Mouse (Mus musculus): ENCODE results near the gene Psmc4. TPM values are rescaled to one million over a fixed set of nuclear protein-coding genes. Genes with fewer than 3 reads are reported as not detected.

The Psmc4 gene
- polyA plus RNA-seq, 1 experiment from 2014 or later = 422 TPM

GRCm38 (mm10) chr7:28068661-28069060, 18.8 kb upstream of the Psmc4 start:
- Histone ChIP-seq H3K27me3 (ENCODE audit: control insufficient read depth, insufficient read depth, low read length) (no peaks in the 10 kb centered on the region), H3K27ac (replicated peaks; ENCODE audit: low read depth, low read length) (no peak overlapping the region), H3K4me2 (ENCODE audit: low read depth, low read length) (no peak overlapping the region), H3K4me3 (ENCODE audit: low read depth, low read length) (no peak overlapping the region), H3K36me3 (replicated peaks; ENCODE audit: control insufficient read depth, insufficient read depth, low read depth, low read length) (no peaks in the 10 kb centered on the region), H3K9me3 (replicated peaks; ENCODE audit: control insufficient read depth, low read length) (no peaks in the 10 kb centered on the region), H3K9ac (replicated peaks; ENCODE audit: low read length) (no peak overlapping the region), H3K4me1 (ENCODE audit: control insufficient read depth, insufficient read depth, low read length) (no peaks in the 10 kb centered on the region)
- DNase-seq (ENCODE audit: low spot score) (peak; percentile 55), ATAC-seq (replicated peaks; ENCODE audit: insufficient number of reproducible peaks, low FRiP score, low TSS enrichment, low read depth) (no peak)
- 55% methylated on average over 3 of the region's 3 CpGs for WGBS

GRCm38 (mm10) chr7:28059972-28060371, 10.1 kb upstream of the Psmc4 start:
- no peak for DNase-seq (ENCODE audit: low spot score)
- no peak overlapping the region for H3K4me2 ChIP-seq (ENCODE audit: low read depth, low read length)
- no peaks in the 10 kb centered on the region for H3K27me3 ChIP-seq (ENCODE audit: control insufficient read depth, insufficient read depth, low read length)
- H3K4me1 ChIP-seq (ENCODE audit: control insufficient read depth, insufficient read depth, low read length) = no peaks in the 10 kb centered on the region
- no peak overlapping the region for H3K9ac ChIP-seq (replicated peaks; ENCODE audit: low read length)
- H3K9me3 ChIP-seq (replicated peaks; ENCODE audit: control insufficient read depth, low read length) = no peaks in the 10 kb centered on the region
- WGBS = 91% methylated on average over 1 of the region's 1 CpGs
- ATAC-seq (replicated peaks; ENCODE audit: insufficient number of reproducible peaks, low FRiP score, low TSS enrichment, low read depth) = no peak
- no peak overlapping the region for H3K4me3 ChIP-seq (ENCODE audit: low read depth, low read length)
- H3K36me3 ChIP-seq (replicated peaks; ENCODE audit: control insufficient read depth, insufficient read depth, low read depth, low read length) = no peaks in the 10 kb centered on the region
- no peak overlapping the region for H3K27ac ChIP-seq (replicated peaks; ENCODE audit: low read depth, low read length)

- Histone ChIP-seq H3K27me3 (ENCODE audit: control insufficient read depth, insufficient read depth, low read length) (no peaks in the 10 kb centered on the region), H3K4me1 (ENCODE audit: control insufficient read depth, insufficient read depth, low read length) (no peaks in the 10 kb centered on the region), H3K4me2 (ENCODE audit: low read depth, low read length) (no peak overlapping the region), H3K9ac (replicated peaks; ENCODE audit: low read length) (no peak overlapping the region), H3K36me3 (replicated peaks; ENCODE audit: control insufficient read depth, insufficient read depth, low read depth, low read length) (no peaks in the 10 kb centered on the region; the same call in 1 of the 2 replicates), H3K27ac (replicated peaks; ENCODE audit: low read depth, low read length) (no peak overlapping the region), H3K4me3 (ENCODE audit: low read depth, low read length) (no peak overlapping the region), H3K9me3 (replicated peaks; ENCODE audit: control insufficient read depth, low read length) (no peaks in the 10 kb centered on the region)
- DNase-seq (ENCODE audit: low spot score) = peak; percentile 20
- no peak for ATAC-seq (replicated peaks; ENCODE audit: insufficient number of reproducible peaks, low FRiP score, low TSS enrichment, low read depth)
- 80% methylated on average over 6 of the region's 6 CpGs for WGBS
Observed at GRCm38 (mm10) chr7:28053046-28053930, 3.4 kb upstream of the Psmc4 start.

GRCm38 (mm10) chr7:28050584-28050983, 683 bp upstream of the Psmc4 start:
- no peaks in the 10 kb centered on the region for H3K9me3 ChIP-seq (replicated peaks; ENCODE audit: control insufficient read depth, low read length)
- 59% methylated on average over 17 of the region's 17 CpGs for WGBS
- H3K27me3 ChIP-seq (ENCODE audit: control insufficient read depth, insufficient read depth, low read length) = no peaks in the 10 kb centered on the region
- no peak overlapping the region for H3K27ac ChIP-seq (replicated peaks; ENCODE audit: low read depth, low read length)
- H3K4me1 ChIP-seq (ENCODE audit: control insufficient read depth, insufficient read depth, low read length) = no peaks in the 10 kb centered on the region
- no peak overlapping the region for H3K4me3 ChIP-seq (ENCODE audit: low read depth, low read length)
- ATAC-seq (replicated peaks; ENCODE audit: insufficient number of reproducible peaks, low FRiP score, low TSS enrichment, low read depth) (no peak), DNase-seq (ENCODE audit: low spot score) (no peak)
- H3K9ac ChIP-seq (replicated peaks; ENCODE audit: low read length) = peak overlapping the region; percentile 4; the same call in 1 of the 2 replicates
- H3K36me3 ChIP-seq (replicated peaks; ENCODE audit: control insufficient read depth, insufficient read depth, low read depth, low read length) = peaks cover 10% of the 10 kb centered on the region
- H3K4me2 ChIP-seq (ENCODE audit: low read depth, low read length) = no peak overlapping the region

- WGBS = 91% methylated on average over 4 of the region's 4 CpGs
- peaks cover 13% of the 10 kb centered on the region for H3K36me3 ChIP-seq (replicated peaks; ENCODE audit: control insufficient read depth, insufficient read depth, low read depth, low read length)
- DNase-seq (ENCODE audit: low spot score) (no peak), ATAC-seq (replicated peaks; ENCODE audit: insufficient number of reproducible peaks, low FRiP score, low TSS enrichment, low read depth) (no peak)
- no peak overlapping the region for H3K4me2 ChIP-seq (ENCODE audit: low read depth, low read length)
- no peak overlapping the region for H3K27ac ChIP-seq (replicated peaks; ENCODE audit: low read depth, low read length)
- no peak overlapping the region for H3K9ac ChIP-seq (replicated peaks; ENCODE audit: low read length)
- H3K27me3 ChIP-seq (ENCODE audit: control insufficient read depth, insufficient read depth, low read length) = no peaks in the 10 kb centered on the region
- H3K4me3 ChIP-seq (ENCODE audit: low read depth, low read length) = no peak overlapping the region
- H3K4me1 ChIP-seq (ENCODE audit: control insufficient read depth, insufficient read depth, low read length) = no peaks in the 10 kb centered on the region
- H3K9me3 ChIP-seq (replicated peaks; ENCODE audit: control insufficient read depth, low read length) = no peaks in the 10 kb centered on the region
Observed at GRCm38 (mm10) chr7:28044524-28044923, 5.4 kb downstream of the Psmc4 start.

GRCm38 (mm10) chr7:28014445-28014810, 35.5 kb downstream of the Psmc4 start:
- Histone ChIP-seq H3K4me2 (ENCODE audit: low read depth, low read length) (peak overlapping the region; percentile 83), H3K9me3 (replicated peaks; ENCODE audit: control insufficient read depth, low read length) (no peaks in the 10 kb centered on the region), H3K27ac (replicated peaks; ENCODE audit: low read depth, low read length) (no peak overlapping the region), H3K4me1 (ENCODE audit: control insufficient read depth, insufficient read depth, low read length) (no peaks in the 10 kb centered on the region), H3K27me3 (ENCODE audit: control insufficient read depth, insufficient read depth, low read length) (no peaks in the 10 kb centered on the region), H3K4me3 (ENCODE audit: low read depth, low read length) (peak overlapping the region; percentile 65), H3K36me3 (replicated peaks; ENCODE audit: control insufficient read depth, insufficient read depth, low read depth, low read length) (no peaks in the 10 kb centered on the region), H3K9ac (replicated peaks; ENCODE audit: low read length) (peak overlapping the region; percentile 83)
- peak; percentile 4 for DNase-seq (ENCODE audit: low spot score)
- 20% methylated on average over 7 of the region's 7 CpGs for WGBS
- ATAC-seq (replicated peaks; ENCODE audit: insufficient number of reproducible peaks, low FRiP score, low TSS enrichment, low read depth) = peak; percentile 52; the same call in 1 of the 2 replicates

GRCm38 (mm10) chr7:28013549-28014444, 36.1 kb downstream of the Psmc4 start, which contains the start of gene Zfp850:
TSS of gene Zfp850 (minus strand) at chr7:28014115.
- Histone ChIP-seq H3K4me3 (ENCODE audit: low read depth, low read length) (peak within 1 kb of the TSS; percentile 65), H3K4me2 (ENCODE audit: low read depth, low read length) (peak within 1 kb of the TSS; percentile 83), H3K9ac (replicated peaks; ENCODE audit: low read length) (peak within 1 kb of the TSS; percentile 83), H3K27ac (replicated peaks; ENCODE audit: low read depth, low read length) (no peak within 1 kb of the TSS), H3K27me3 (ENCODE audit: control insufficient read depth, insufficient read depth, low read length) (no peaks in the 10 kb centered on the region), H3K4me1 (ENCODE audit: control insufficient read depth, insufficient read depth, low read length) (no peaks in the 10 kb centered on the region), H3K36me3 (replicated peaks; ENCODE audit: control insufficient read depth, insufficient read depth, low read depth, low read length) (no peaks in the 10 kb centered on the region), H3K9me3 (replicated peaks; ENCODE audit: control insufficient read depth, low read length) (no peaks in the 10 kb centered on the region)
- under 1% methylated on average over 47 of the region's 47 CpGs for WGBS
- ATAC-seq (replicated peaks; ENCODE audit: insufficient number of reproducible peaks, low FRiP score, low TSS enrichment, low read depth) (peak; percentile 89), DNase-seq (ENCODE audit: low spot score) (peak; percentile 91)

All from embryonic facial prominence, embryonic 11.5 days (tissue).